Mouse (Mus musculus): ENCODE results near the gene Syt16. TPM values are rescaled to one million over a fixed set of nuclear protein-coding genes. Genes with fewer than 3 reads are reported as not detected.

The Syt16 gene
- total and polyA plus RNA-seq, 3 experiments, result 0.05 TPM; not detected in 2

- H3K36me3 ChIP-seq (replicated peaks in 1 of 2; ENCODE audit: control insufficient read depth in 1 of 2, insufficient read depth in 1 of 2, low read length in 1 of 2), result no peaks in the 10 kb centered on the region
- dilution Hi-C loops (cut with MboI; ENCODE audit: extremely low pct_ligation_motif_present, extremely low pct_unique_long_range_greater_than_20kb, low sequenced_read_pairs) (no loop called here), in situ Hi-C loops (cut with MboI; ENCODE audit: low pct_ligation_motif_present, low pct_unique_long_range_greater_than_20kb, low sequenced_read_pairs) (no loop called here)
- no peak for DNase-seq (ENCODE audit: extremely low read depth)
- peaks cover 0 to 24% of the 10 kb centered on the region in 2 experiments; a peak in 1 of 4 replicates for H3K4me1 ChIP-seq (ENCODE audit: control insufficient read depth in 1 of 2, insufficient read depth in 2 of 2)
- no peaks in the 10 kb centered on the region for H3K9me3 ChIP-seq (replicated peaks; ENCODE audit: low read length)
- no peak overlapping the region for H3K4me3 ChIP-seq (replicated peaks in 1 of 3; ENCODE audit: low read depth in 2 of 3, low read length in 2 of 3, poor library complexity in 1 of 3)
- H3K27me3 ChIP-seq (replicated peaks), result no peaks in the 10 kb centered on the region
- TF ChIP-seq MAFK (IDR thresholded peaks at IDR 0.05; ENCODE audit: insufficient replicate concordance, low read length), result no peak
- no peak for TF ChIP-seq USF1 (IDR thresholded peaks at IDR 0.05; ENCODE audit: low read depth, low read length)
- no peak for TF ChIP-seq ELF1 (IDR thresholded peaks at IDR 0.05; ENCODE audit: low read depth, low read length)
- no peak for TF ChIP-seq NELFE (IDR thresholded peaks at IDR 0.05; ENCODE audit: low read depth, low read length)
- no peak for TF ChIP-seq BHLHE40 (IDR thresholded peaks at IDR 0.05; ENCODE audit: low read depth, low read length)
- H3K27ac ChIP-seq (ENCODE audit: insufficient read depth, low read depth), result no peak overlapping the region
- H3K4me2 ChIP-seq (ENCODE audit: insufficient read depth, low read depth, poor library complexity, severe bottlenecking), result no peak overlapping the region
- H3K9ac ChIP-seq (ENCODE audit: insufficient read depth, low read depth), result no peak overlapping the region
- H3K79me2 ChIP-seq (replicated peaks; ENCODE audit: control insufficient read depth, extremely low read depth, insufficient read depth, poor library complexity, severe bottlenecking), result no peaks in the 10 kb centered on the region
Observed at GRCm38 (mm10) chr12:74189840-74190239, 192.4 kb downstream of the Syt16 start.

- Histone ChIP-seq H3K27me3 (replicated peaks) (no peaks in the 10 kb centered on the region), H3K9me3 (replicated peaks; ENCODE audit: low read length) (no peaks in the 10 kb centered on the region), H3K36me3 (replicated peaks in 1 of 2; ENCODE audit: control insufficient read depth in 1 of 2, insufficient read depth in 1 of 2, low read length in 1 of 2) (no peaks in the 10 kb centered on the region), H3K4me3 (replicated peaks in 1 of 3; ENCODE audit: low read depth in 2 of 3, low read length in 2 of 3, poor library complexity in 1 of 3) (no peak overlapping the region), H3K4me1 (ENCODE audit: control insufficient read depth in 1 of 2, insufficient read depth in 2 of 2) (peaks cover 0 to 24% of the 10 kb centered on the region in 2 experiments; a peak in 1 of 4 replicates), H3K4me2 (ENCODE audit: insufficient read depth, low read depth, poor library complexity, severe bottlenecking) (no peak overlapping the region), H3K27ac (ENCODE audit: insufficient read depth, low read depth) (no peak overlapping the region), H3K79me2 (replicated peaks; ENCODE audit: control insufficient read depth, extremely low read depth, insufficient read depth, poor library complexity, severe bottlenecking) (no peaks in the 10 kb centered on the region), H3K9ac (ENCODE audit: insufficient read depth, low read depth) (no peak overlapping the region)
- no peak for DNase-seq (ENCODE audit: extremely low read depth)
- in situ Hi-C loops (cut with MboI; ENCODE audit: low pct_ligation_motif_present, low pct_unique_long_range_greater_than_20kb, low sequenced_read_pairs) (no loop called here), dilution Hi-C loops (cut with MboI; ENCODE audit: extremely low pct_ligation_motif_present, extremely low pct_unique_long_range_greater_than_20kb, low sequenced_read_pairs) (no loop called here)
- TF ChIP-seq ETS1 (conservative IDR thresholded peaks at IDR 0.05; ENCODE audit: low read depth, low read length) (no peak), HCFC1 (IDR thresholded peaks at IDR 0.05; ENCODE audit: low read depth, low read length) (no peak), ELF1 (IDR thresholded peaks at IDR 0.05; ENCODE audit: low read depth, low read length) (no peak), ZKSCAN1 (IDR thresholded peaks at IDR 0.05; ENCODE audit: borderline replicate concordance, low read depth, low read length) (no peak), USF2 (conservative IDR thresholded peaks at IDR 0.05; ENCODE audit: low read depth, low read length) (no peak), MYC (IDR thresholded peaks at IDR 0.05; ENCODE audit: low read depth, low read length) (no peak), KAT2A (IDR thresholded peaks at IDR 0.05; ENCODE audit: insufficient replicate concordance, low read length) (no peak), TCF12 (IDR thresholded peaks at IDR 0.05; ENCODE audit: low read depth, low read length) (no peak), IRF4 (IDR thresholded peaks at IDR 0.05; ENCODE audit: low read depth, low read length) (no peak), TBP (conservative IDR thresholded peaks at IDR 0.05; ENCODE audit: low read depth, low read length) (no peak), ZC3H11A (IDR thresholded peaks at IDR 0.05; ENCODE audit: low read depth, low read length) (no peak), MAFK (IDR thresholded peaks at IDR 0.05; ENCODE audit: insufficient replicate concordance, low read length) (no peak), GABPA (IDR thresholded peaks at IDR 0.05; ENCODE audit: insufficient replicate concordance, low read depth, low read length) (no peak), CHD2 (IDR thresholded peaks at IDR 0.05; ENCODE audit: low read length) (no peak), USF1 (IDR thresholded peaks at IDR 0.05; ENCODE audit: low read depth, low read length) (no peak), POLR2A (IDR thresholded peaks at IDR 0.05; ENCODE audit: low read depth, low read length) (no peak), E2F4 (IDR thresholded peaks at IDR 0.05; ENCODE audit: insufficient replicate concordance, low read depth, low read length) (no peak)
Observed at GRCm38 (mm10) chr12:74190297-74190696, 192.8 kb downstream of the Syt16 start.
